Mouse (Mus musculus) embryonic fibroblast, embryonic 13.5 days (primary cell): ENCODE results near the gene Acsf2.

ENCODE experiments used
- CTCF ChIP-seq: IDR thresholded peaks from 2 replicates; pipeline ENCODE4 v1.5.1; 2011; ENCODE audit warnings: mild to moderate bottlenecking, control low read depth, low read length, moderate library complexity, borderline replicate concordance; ENCODE audit not compliant: insufficient read depth
- POLR2A ChIP-seq: IDR thresholded peaks from 2 replicates; pipeline ENCODE4 v1.6.1; 2011; ENCODE audit warnings: low read depth, mild to moderate bottlenecking, control low read depth, low read length, moderate library complexity

DNA sequence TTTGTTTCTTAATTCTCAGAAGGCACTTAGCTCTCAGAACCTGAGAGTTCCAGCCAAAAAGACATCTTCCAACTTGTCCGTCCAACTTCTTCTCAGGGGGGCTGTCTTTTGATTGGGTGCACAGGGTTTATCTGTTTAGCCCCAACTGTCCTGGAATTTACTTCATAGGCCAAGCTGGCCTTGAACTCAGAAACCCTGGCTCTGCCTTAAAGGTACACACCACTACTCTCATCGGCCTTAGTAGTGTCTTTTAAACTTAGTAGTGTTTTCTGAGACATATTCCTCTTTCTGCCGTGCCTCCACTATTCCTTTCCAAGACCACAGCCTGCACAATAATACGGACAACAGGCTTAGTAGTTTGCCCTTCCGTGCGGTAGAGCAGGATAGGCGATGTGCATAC, 1.2 kb downstream of the Acsf2 start:
- TF ChIP-seq POLR2A, result no peak
- TF ChIP-seq CTCF, result no peak
